Mouse (Mus musculus) spleen, postnatal 36 days (tissue): Measurements from ENCODE around the gene Rgma.
A peak's percentile ranks its signal among the peaks of the same experiment; 100 is the strongest.

ENCODE experiments used
- DNase-seq, 2 experiments: peaks; one replicate each; pipeline ENCODE4 v3.0.0; 2022; ENCODE audit warnings: low spot score in 2 of 2, mixed read lengths in 1 of 2

The Rgma gene

DNA sequence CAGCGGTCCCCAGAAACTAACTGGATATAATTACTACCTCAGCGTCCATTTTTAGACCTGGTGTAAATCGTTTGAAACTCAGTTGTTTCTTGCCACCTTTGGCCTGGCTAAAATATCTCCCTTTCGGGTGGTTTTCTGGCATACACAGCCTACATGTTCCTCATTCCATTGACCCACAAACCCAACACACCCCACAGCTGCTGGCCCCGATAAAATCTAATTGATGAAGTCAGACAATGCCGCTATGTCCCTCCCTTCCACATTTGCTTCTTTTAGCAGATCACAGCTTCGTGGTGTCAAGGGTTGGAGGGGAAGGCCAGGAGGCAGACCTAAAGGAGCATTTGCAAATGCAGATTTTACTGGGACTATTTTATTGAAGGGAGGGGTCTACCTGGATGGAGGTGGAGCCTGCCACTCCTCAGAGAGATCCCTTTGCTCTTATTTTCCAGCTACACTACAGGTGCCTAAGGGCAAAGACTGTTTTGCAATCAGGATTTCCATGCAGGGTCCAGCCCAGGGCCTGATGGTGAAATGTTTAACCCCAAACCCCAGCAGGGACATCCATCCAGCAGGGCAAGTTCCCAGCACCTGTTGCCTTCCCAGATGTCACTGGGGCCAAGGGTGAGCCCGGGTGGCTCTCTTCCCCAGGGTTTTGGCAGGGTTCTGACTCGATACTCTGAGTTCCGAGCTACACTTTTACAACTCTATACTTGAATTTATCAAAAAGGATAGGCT is 3.6 kb upstream of the Rgma start:
- no peak for DNase-seq

GRCm38 (mm10) chr7:73372352-73372970 is 2.8 kb upstream of the Rgma start:
- DNase-seq: no peak

DNA sequence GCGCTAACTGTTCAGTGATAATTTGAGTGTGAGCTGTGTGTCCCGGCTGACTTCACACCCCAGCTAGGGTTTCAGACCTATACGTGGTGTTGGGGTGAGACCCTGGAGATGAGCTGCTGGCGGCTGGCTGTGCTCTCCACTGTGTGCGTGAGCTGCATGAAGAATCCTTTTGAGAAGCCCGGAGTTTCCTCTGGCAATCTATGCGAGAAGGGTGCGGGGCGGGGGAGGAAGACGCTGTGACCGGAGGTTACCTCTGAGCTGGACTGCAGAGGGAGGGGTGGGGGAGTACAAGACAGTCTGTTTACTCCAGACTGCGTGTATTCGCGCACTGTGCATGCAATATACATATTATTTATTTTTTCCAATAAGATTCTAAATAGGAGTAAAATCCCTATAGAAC is 582 bp upstream of the Rgma start:
- DNase-seq: no peak

GRCm38 (mm10) chr7:73376101-73377001 is 1.0 kb downstream of the Rgma start:
- no peak for DNase-seq

GRCm38 (mm10) chr7:73377307-73377706 is 2.0 kb downstream of the Rgma start:
- DNase-seq: no peak

DNA sequence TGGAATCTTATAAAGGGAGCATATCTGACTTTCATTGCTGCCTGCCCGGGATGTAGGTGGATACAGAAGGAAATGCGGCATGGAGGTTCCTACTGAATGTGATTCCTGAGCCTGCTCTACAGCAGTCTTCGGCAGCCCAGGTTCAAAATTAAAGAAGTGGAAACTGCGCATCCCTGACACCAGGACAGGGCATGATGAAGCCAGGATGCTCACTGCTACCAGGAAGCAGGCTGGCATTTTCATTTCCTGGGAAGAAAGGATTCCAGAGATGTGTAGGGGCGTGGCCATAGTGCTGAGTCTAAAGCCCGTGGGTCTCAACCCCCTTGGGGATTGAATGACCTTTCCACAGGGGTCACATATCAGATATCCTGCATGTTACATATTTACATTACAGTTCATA is 2.7 kb downstream of the Rgma start:
- DNase-seq: no peak

DNA sequence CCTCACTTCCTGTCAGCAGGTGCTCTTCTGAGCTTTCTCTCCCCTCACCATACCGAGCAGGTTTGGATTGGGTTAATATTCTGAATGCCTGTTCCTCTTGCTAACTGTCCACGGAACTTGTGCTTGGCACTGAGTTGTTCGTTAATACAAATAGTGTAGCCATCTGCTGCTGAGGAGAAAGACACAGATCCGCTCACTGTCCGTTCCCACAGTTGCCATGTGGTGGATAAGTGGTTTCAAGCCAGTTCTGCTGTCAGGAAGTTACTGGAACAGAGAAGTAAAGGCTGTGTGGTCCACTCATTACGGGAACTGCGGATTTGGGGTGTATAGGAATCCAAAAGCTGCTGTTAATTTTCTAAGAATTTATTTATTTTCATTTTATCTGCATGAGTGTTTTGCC is 7.5 kb downstream of the Rgma start:
- no peak for DNase-seq

DNA sequence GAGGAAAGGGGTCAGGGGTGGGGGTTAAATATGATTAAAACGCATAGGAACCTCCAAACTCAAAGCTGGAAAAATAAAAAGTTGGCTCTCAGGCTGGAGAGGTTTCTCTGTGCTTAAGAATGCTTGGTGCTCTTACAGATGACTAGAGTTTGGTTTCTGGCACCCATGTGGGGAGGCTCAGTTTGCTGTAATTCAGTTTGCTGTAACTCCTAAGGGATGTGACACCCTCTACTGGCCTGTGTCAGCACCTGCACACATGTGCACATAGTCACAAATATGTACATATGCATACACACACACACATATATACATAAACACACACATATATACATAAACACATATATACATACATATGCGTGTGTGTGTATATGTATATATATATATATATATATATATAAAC is 13.6 kb downstream of the Rgma start:
- no peak for DNase-seq

- DNase-seq: no peak
Observed at GRCm38 (mm10) chr7:73389419-73389818, 14.1 kb downstream of the Rgma start.

DNA sequence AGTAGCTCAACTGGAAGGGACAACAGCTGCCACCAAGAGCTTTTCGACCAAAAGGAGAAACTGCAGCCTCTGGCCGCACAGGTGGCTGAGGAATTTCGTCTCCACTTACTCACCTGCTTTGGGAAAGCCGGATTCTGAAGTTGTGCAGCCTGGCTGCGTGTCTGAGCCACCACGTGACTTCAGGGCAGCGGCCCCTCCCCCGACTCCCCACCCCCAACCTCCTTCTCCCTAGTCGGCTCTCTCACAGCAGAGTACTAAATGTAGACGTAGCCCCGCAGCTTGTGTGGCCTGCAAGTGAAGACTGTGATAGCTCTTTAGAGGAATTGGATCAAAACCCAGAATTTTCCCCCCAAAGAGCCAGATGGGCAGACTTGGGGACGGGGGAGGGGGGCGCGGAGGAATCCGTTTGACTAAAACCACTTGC is 14.6 kb downstream of the Rgma start:
- no peak for DNase-seq

GRCm38 (mm10) chr7:73390426-73391001 is 15.2 kb downstream of the Rgma start:
- DNase-seq: no peak

DNA sequence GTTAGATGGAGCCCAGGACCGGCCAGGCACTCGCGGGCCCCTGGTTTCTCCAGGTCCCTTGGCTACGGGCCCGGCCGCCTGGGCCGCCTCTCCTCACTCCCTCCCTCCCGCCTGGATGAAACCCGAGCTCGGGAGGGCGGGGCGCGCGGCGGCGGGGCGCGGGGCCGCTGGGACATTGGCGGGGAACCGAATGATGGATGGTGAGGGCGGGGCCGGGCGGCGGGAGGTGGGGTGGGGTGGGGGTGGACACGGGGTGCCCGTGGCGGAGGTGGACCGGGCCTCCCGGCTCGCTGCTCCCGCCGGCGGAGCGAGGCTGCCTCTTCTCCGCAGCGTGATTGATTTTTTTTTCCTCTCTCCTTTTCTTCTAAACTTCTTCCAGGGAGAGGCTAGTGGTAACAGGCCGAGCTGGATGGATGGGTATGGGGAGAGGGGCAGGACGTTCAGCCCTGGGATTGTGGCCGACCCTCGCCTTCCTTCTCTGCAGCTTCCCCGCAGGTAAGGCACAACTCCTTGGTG is 15.8 kb downstream of the Rgma start:
- DNase-seq: peak; percentile 20 to 26

- no peak for DNase-seq
Observed at GRCm38 (mm10) chr7:73391518-73392321, 16.4 kb downstream of the Rgma start.

GRCm38 (mm10) chr7:73392359-73392758 is 17.1 kb downstream of the Rgma start:
- DNase-seq: no peak

DNA sequence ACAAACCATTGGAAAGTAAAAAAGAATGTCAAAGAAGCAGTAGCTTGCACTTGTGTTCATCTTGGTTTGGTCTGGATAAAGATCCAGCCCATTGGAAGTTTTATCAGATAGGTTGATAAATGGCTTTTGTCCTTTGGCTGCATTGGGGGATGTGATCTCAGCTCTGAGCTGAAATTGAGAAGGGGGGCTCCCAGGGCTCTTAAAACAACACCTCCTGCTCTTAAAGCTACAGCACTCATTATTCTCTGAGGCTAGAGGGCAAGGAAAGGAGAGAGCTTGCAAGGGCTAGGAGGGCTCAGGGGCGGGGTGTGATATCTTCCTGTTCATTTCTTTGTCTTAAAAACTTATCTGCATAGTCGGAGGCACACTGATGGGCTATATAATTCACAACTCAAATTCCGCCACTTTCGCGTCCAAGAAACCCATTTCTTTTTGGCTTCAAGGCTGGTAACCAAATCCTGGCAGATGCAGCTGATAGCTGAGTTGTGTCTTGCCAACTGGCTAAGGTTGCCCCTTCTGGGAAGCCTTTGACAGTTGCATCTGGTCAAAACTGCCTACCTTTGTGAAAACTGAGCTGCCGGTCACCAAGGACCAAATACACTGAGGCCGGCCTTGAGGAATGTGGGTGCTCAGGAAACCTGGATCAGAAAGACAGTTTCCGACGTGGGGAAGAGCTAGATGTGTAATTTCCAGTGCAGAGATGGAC is 18.2 kb downstream of the Rgma start:
- no peak for DNase-seq

DNA sequence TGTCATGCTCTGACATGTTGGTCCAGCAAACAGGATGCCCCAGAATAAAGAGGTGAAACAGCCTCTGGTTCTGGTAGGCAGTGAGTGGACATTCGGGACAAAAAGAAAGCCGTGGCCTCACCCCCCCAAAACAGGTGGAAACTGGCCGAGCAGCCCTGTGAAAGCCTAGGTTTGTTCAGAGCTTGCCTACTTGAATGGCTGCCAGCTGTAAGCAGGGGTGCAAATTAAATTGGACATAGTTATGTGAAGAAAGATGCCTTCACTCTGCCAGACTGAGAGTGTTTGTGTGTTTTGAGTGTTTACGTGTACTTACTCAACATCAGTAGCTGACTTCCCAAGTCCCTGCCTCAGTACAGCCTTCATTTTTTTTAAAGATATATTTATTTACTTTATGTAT is 18.7 kb downstream of the Rgma start:
- DNase-seq: no peak

DNA sequence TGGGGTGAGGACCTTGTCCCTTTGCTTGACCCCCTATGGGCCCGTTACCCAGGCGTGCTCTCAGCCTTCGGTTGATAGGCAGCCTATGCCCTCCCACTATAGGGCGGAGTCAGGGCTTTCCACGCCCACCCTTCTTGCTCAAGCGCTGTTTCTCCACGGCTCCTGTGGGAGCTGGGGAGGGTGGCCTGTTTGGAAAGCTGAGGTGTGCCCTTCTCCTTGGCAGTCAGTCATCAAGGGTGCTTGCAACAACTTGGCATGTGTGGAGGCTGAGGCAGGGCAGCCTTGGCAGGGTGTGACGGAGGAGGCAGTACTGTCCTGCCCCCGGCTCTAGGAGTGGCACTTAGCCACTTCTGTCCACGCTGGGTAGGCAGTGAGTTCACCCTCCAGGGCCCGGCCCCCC is 23.0 kb downstream of the Rgma start:
- no peak for DNase-seq

DNA sequence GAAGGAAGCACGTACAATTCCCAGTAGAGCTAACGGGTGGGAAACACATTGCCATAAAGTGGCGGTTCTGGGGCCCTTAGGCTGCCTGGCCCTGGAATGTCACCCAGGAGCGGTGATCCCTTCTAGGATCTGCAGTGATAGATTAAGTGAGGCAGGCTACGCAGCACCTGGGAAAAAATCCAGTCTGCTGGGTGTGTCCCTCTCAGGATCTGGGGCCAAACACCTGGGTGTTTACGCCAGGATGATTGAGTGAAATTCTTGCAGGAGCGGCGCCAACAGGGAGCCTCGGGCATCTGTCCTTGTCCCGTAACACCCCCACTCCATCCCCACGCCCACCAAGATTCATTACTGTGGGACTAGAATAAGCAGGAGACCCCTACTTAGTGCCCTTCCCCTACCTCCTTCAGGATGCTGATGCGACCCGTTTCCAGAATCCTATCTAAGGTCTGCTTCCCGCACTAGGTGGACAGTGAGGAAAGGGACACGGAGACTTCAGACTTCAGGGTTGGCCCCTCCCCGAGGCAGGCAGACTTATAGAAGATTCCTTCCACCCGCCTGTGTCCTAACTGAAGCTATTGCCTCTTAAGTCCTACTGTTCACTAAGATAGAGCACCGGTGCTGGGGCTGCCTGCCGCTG is 23.6 kb downstream of the Rgma start:
- no peak for DNase-seq

DNA sequence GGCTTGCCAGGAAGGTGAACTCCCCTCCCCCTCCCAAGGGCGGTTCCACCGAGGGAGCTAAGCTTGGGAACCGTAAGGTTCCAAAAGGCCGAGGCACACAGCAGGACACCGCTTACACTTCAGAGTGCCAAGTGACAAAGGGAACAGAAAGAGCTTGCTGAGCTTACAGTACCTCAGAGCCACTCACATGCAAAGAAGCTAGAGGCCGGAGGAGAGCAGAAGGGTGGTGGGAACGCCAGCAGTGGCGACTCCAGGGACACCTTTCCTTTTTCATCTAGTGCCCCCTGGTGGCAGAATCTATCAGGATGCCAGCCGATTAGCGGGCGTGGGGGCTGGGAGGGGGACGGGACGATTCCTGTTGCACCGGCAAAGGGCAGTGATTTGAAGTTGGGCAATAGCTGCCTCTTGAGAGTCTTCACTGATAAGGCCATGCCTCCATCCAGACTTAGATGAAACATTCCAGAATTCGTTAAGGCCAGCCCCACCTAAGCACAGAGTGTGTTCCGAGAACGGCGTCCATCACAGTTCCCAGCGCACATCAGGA is 24.3 kb downstream of the Rgma start:
- DNase-seq: no peak
